Mouse (Mus musculus) intestine, embryonic 16.5 days (tissue): ENCODE data around the gene Jam3. TPM values are rescaled to one million over a fixed set of nuclear protein-coding genes. Genes with fewer than 3 reads are reported as not detected.

Experiments
- ATAC-seq: fragments of 200-750 bp; cut with Nextera tagmentation; 2 replicates; pipeline ENCODE4 v1.8.0; 2017; ENCODE audit warnings: moderate TSS enrichment, moderate library complexity
- H3K27ac ChIP-seq: fragments of 300-500 bp; sonication (generic); 2 replicates; pipeline ENCODE4 v1.5.1; 2014; ENCODE audit warnings: mild to moderate bottlenecking, low read length
- H3K27me3 ChIP-seq: fragments of 300-500 bp; sonication (generic); replicated peaks from 2 replicates; pipeline ENCODE4 v1.6.1; 2014; ENCODE audit warnings: low read length, control low read depth, mixed read lengths; ENCODE audit not compliant: control insufficient read depth, insufficient read depth
- H3K36me3 ChIP-seq: fragments of 300-500 bp; sonication (generic); 2 replicates; pipeline ENCODE4 v1.6.1; 2014; ENCODE audit warnings: low read length, control low read depth; ENCODE audit not compliant: control insufficient read depth, insufficient read depth
- H3K4me1 ChIP-seq: fragments of 300-500 bp; sonication (generic); 2 replicates; pipeline ENCODE4 v1.6.1; 2014; ENCODE audit warnings: low read length, control low read depth, mixed read lengths; ENCODE audit not compliant: control insufficient read depth, insufficient read depth
- H3K4me2 ChIP-seq: fragments of 300-500 bp; sonication (generic); 2 replicates; pipeline ENCODE4 v1.6.1; 2014; ENCODE audit warnings: low read depth, low read length, control low read depth
- H3K4me3 ChIP-seq: fragments of 300-500 bp; sonication (generic); 2 replicates; pipeline ENCODE4 v1.5.1; 2014; ENCODE audit warnings: mild to moderate bottlenecking, low read length
- H3K9ac ChIP-seq: fragments of 300-500 bp; sonication (generic); 2 replicates; pipeline ENCODE4 v1.6.1; 2014; ENCODE audit warnings: low read depth, low read length
- H3K9me3 ChIP-seq: fragments of 300-500 bp; sonication (generic); 2 replicates; pipeline ENCODE4 v1.6.1; 2016; ENCODE audit warnings: low read length, control low read depth; ENCODE audit not compliant: control insufficient read depth
- WGBS: fragments of 180-500 bp; shearing (Covaris S2); extraction: QIAGEN DNeasy Blood & Tissue Kit; methylation state at CpG from one replicate; pipeline ENCODE4 v1.1.7; 2014; 5-methylcytosine and 5-hydroxymethylcytosine counted together
- polyA plus RNA-seq: library from polyadenylated mRNA; unstranded; fragments of >200 nt; fragmentation: Nextera tagmentation; extraction: Ambion mirVana; gene quantifications from 2 replicates; pipeline ENCODE4 v1.2.1, GENCODE M21; 2015

Gene Jam3
- polyA plus RNA-seq, 1 experiment from 2014 or later: 41.4 TPM

DNA sequence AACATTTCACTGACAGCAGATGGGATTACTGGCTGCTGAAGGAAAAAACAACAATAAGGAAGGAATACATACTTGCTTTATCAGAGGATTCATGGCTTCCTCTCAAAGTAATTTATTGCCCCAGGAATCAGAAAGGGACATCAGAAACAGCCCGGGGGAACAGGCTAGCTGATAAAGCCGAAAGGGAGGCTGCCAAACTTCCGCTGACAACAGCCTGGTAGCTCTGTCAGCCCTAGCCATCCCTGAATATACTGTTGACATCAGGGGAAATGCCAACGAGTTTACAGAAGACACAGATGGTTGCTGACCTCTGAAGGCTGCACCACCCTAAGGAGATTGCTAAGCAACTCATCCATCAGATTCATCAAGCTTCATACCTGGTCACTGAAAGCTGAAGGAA, 26.6 kb downstream of the Jam3 start:
- H3K4me2 ChIP-seq: no peak overlapping the region
- no peak overlapping the region for H3K4me3 ChIP-seq
- no peak overlapping the region for H3K9ac ChIP-seq
- H3K27ac ChIP-seq: no peak overlapping the region
- H3K9me3 ChIP-seq: peaks cover 6% of the 10 kb centered on the region; the same call in 1 of the 2 replicates
- H3K27me3 ChIP-seq: no peaks in the 10 kb centered on the region
- no peaks in the 10 kb centered on the region for H3K36me3 ChIP-seq
- H3K4me1 ChIP-seq: no peaks in the 10 kb centered on the region
- ATAC-seq: no peak
- 55% methylated on average over 4 of the region's 4 CpGs for WGBS

DNA sequence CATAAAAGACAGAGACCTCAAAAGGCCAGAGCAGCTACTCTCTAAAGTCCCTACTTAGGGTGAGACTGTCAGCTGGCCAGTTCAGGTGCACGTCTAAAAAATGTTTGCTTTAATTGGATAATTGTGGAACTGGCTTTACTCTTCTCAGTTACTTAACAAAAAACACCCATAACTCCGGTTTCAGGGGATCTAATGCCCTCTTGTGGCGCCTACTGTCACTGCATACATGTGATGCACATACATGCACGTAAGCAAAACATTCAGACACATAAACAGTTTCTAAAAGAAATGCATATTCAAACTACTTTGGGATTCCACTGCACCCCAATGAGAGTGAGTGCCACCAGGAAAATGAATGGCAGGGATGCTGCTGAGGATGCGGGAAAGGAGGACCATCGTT, 28.7 kb downstream of the Jam3 start:
- no peak overlapping the region for H3K4me2 ChIP-seq
- no peak overlapping the region for H3K9ac ChIP-seq
- H3K36me3 ChIP-seq: no peaks in the 10 kb centered on the region
- WGBS: 86% methylated on average over 6 of the region's 6 CpGs
- no peaks in the 10 kb centered on the region for H3K4me1 ChIP-seq
- ATAC-seq: no peak
- no peak overlapping the region for H3K27ac ChIP-seq
- H3K9me3 ChIP-seq: peaks cover 6% of the 10 kb centered on the region; the same call in 1 of the 2 replicates
- no peak overlapping the region for H3K4me3 ChIP-seq
- H3K27me3 ChIP-seq: no peaks in the 10 kb centered on the region

DNA sequence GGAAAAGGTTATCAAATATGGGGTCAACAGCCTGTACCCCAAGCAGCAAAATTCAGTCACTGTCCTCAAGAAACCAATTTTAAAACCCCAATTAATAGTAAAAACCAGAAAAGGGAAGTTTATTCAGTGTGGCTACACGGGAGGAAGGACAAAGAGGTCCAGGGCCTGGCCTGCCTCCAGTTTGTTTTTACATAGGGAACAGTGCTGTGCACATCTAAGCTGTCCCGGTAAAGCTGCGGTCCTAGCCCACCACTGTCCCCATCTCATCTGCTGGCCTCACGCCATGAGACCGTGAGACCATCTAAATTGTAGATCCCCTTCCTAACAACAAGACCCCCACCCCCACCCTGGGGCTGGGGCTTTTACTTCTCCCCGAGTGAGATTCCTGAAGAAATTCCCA, 29.8 kb downstream of the Jam3 start:
- H3K4me1 ChIP-seq: no peaks in the 10 kb centered on the region
- no peaks in the 10 kb centered on the region for H3K27me3 ChIP-seq
- no peak overlapping the region for H3K4me2 ChIP-seq
- peaks cover 6% of the 10 kb centered on the region; the same call in 1 of the 2 replicates for H3K9me3 ChIP-seq
- H3K36me3 ChIP-seq: no peaks in the 10 kb centered on the region
- ATAC-seq: no peak
- no peak overlapping the region for H3K4me3 ChIP-seq
- H3K9ac ChIP-seq: no peak overlapping the region
- H3K27ac ChIP-seq: no peak overlapping the region
- WGBS: 39% methylated on average over 6 of the region's 6 CpGs

DNA sequence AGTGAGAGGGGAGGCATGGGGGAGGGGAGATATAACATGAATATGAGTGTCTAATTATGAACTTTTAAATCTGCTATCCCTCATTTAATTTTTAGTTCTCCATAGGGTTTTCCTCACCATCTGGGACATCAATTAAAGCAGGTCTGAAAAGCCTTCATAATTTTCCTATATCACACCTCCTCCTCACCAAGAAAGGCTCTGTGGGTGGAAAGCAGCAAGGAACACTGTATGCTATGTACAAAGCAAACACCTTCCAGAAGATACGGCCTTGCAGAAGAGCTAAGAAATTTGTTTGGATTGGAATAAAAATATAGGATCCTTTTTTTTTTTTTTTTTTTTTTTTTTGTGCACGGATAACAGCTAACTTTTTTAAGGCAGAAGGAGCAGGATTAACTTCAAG, 31.3 kb downstream of the Jam3 start:
- whole genome bisulfite sequencing: 71% methylated on average over 2 of the region's 2 CpGs
- ATAC-seq: no peak
- Histone ChIP-seq H3K4me2 (no peak overlapping the region), H3K36me3 (no peaks in the 10 kb centered on the region), H3K27me3 (no peaks in the 10 kb centered on the region), H3K9me3 (peaks cover 6% of the 10 kb centered on the region; the same call in 1 of the 2 replicates), H3K4me3 (no peak overlapping the region), H3K9ac (no peak overlapping the region), H3K27ac (no peak overlapping the region), H3K4me1 (no peaks in the 10 kb centered on the region)

DNA sequence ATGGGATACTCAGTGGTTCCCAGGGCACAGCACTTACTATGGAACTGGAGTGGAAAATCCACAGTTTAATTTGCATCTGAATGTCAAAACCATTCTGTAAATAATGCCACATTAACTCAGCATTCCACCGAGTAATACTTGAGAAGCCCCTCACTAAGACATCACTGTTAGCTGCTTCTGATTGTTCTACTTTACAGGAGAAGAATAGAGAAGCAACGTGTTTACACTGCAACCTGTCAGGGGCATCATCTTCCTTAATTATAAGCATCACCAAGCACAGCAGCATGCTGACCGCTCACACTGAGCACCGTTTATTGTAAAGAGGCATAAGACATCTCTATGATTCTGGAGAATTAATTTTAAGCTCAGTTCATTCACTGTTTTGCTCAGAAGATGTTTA, 32.3 kb downstream of the Jam3 start:
- WGBS: 67% methylated on average over 4 of the region's 4 CpGs

DNA sequence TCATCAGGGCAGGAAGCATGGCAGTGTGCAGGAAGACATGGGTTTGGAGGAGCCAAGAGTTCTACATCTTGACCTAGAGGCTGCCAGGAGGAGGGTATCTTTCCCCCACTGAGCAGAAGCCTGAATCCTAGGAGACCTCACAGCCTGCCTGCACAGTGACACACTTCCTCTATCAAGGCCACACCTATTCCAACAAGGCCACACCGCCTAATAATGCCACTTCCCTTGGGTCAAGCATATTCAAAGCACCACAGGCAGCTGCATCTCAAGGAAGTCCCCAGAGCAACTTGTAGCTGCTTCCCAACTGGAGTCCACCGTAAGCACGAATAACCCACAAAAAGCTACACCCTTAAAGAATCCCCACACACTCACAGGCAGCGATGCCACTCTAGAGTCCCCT, 33.1 kb downstream of the Jam3 start:
- Histone ChIP-seq H3K9me3 (peaks cover 6% of the 10 kb centered on the region; the same call in 1 of the 2 replicates), H3K4me1 (no peaks in the 10 kb centered on the region), H3K27ac (no peak overlapping the region), H3K9ac (no peak overlapping the region), H3K27me3 (no peaks in the 10 kb centered on the region), H3K4me2 (no peak overlapping the region), H3K36me3 (no peaks in the 10 kb centered on the region), H3K4me3 (no peak overlapping the region)
- 89% methylated on average over 4 of the region's 4 CpGs for WGBS
- ATAC-seq: no peak

More for the DNA sequence above, 32.3 kb downstream of the Jam3 start:
- Histone ChIP-seq H3K9me3 (peaks cover 6% of the 10 kb centered on the region; the same call in 1 of the 2 replicates), H3K9ac (no peak overlapping the region), H3K4me1 (no peaks in the 10 kb centered on the region), H3K4me3 (no peak overlapping the region), H3K27me3 (no peaks in the 10 kb centered on the region), H3K36me3 (no peaks in the 10 kb centered on the region), H3K27ac (no peak overlapping the region), H3K4me2 (no peak overlapping the region)
- ATAC-seq: no peak

DNA sequence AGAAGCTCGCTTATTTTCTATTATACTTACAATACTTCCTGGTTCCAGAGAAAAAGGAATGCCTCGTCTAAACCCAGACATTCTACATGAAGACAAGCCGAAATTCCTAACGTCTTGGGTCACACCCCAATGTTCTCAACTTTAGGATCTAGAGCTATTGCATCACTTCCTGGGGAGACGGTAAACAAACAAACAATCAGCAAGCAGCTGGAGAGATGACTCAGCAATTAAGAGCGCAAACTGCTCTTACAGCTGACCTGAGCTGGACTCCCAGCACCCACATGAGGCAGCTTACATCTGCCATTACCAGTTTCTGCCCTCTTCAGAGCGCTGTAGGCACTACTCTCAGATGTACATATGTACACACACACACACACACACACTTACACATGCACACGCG, 34.0 kb downstream of the Jam3 start:
- Histone ChIP-seq H3K4me3 (no peak overlapping the region), H3K27ac (no peak overlapping the region), H3K36me3 (no peaks in the 10 kb centered on the region), H3K27me3 (no peaks in the 10 kb centered on the region), H3K9ac (no peak overlapping the region), H3K9me3 (no peaks in the 10 kb centered on the region), H3K4me2 (no peak overlapping the region), H3K4me1 (no peaks in the 10 kb centered on the region)
- no peak for ATAC-seq
- 80% methylated on average over 9 of the region's 9 CpGs for WGBS

DNA sequence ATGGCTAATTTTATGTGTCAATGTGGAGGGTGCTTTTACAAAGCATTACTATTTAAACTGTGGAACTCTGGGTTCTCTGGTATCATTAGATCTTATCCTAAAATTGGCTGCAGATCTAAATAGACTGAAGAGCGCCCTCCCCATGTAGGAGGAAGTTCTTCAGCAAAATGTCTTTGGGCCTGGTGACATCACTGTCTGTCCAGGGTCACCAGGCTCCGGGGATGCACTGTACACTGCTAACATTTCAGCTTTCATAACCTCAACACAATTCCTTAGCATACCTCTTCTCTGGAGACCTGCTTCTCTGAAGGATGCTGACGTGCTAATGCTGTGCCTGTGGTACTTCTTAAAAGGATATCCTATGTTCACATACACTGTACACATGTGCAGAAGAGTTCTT, 43.5 kb downstream of the Jam3 start:
- 81% methylated on average over 3 of the region's 3 CpGs for WGBS
- no peaks in the 10 kb centered on the region for H3K27me3 ChIP-seq
- 0 out of 2 replicates have a peak, but pooled peaks cover 2% of the 10 kb centered on the region for H3K4me1 ChIP-seq
- no peak for ATAC-seq
- no peak overlapping the region for H3K4me3 ChIP-seq
- no peak overlapping the region for H3K9ac ChIP-seq
- H3K4me2 ChIP-seq: no peak overlapping the region
- H3K36me3 ChIP-seq: no peaks in the 10 kb centered on the region
- no peak overlapping the region for H3K27ac ChIP-seq
- H3K9me3 ChIP-seq: no peaks in the 10 kb centered on the region

DNA sequence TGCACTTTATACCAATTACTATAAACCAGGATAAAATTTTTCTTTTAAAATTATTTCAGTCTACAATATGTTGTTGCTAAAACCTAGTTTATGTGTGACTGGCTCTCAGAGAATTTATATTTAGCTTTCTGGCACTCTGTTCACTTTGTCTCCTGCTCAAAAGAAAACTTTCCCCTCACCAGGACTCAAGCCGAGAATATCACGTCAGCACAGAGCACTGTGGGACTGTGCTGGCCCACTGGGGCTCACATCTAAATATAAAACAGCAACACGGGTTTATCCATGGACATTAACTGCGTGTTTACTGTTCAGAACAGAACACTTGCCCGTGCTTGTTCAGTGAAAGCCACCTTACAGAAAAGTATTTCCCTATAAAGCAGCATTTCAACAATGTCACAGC, 44.5 kb downstream of the Jam3 start:
- Histone ChIP-seq H3K9ac (no peak overlapping the region), H3K36me3 (no peaks in the 10 kb centered on the region)
- no peak for ATAC-seq

More for the DNA sequence above, 44.5 kb downstream of the Jam3 start:
- 0 out of 2 replicates have a peak, but pooled peaks cover 2% of the 10 kb centered on the region for H3K4me1 ChIP-seq
- no peak overlapping the region for H3K27ac ChIP-seq
- H3K4me2 ChIP-seq: no peak overlapping the region
- no peak overlapping the region for H3K4me3 ChIP-seq
- H3K27me3 ChIP-seq: no peaks in the 10 kb centered on the region
- 48% methylated on average over 5 of the region's 5 CpGs for WGBS
- no peaks in the 10 kb centered on the region for H3K9me3 ChIP-seq
